Mouse (Mus musculus): ENCODE results near the gene Dgat2. TPM values are rescaled to one million over a fixed set of nuclear protein-coding genes. Genes with fewer than 3 reads are reported as not detected.

Dgat2 gene
- polyA plus RNA-seq, 1 experiment from 2014 or later = 9.7 TPM

- Histone ChIP-seq H3K27me3 (no peaks in the 10 kb centered on the region), H3K9ac (replicated peaks) (no peak overlapping the region), H3K4me3 (no peak overlapping the region), H3K36me3 (no peaks in the 10 kb centered on the region), H3K9me3 (no peaks in the 10 kb centered on the region), H3K4me2 (replicated peaks) (no peak overlapping the region), H3K27ac (replicated peaks) (no peak overlapping the region), H3K4me1 (no peaks in the 10 kb centered on the region)
- 79% methylated on average over 10 of the region's 10 CpGs for WGBS
- ATAC-seq (ENCODE audit: low FRiP score, low read depth) = no peak
Observed at GRCm38 (mm10) chr7:99214621-99215185, 32.2 kb upstream of the Dgat2 start.

DNA sequence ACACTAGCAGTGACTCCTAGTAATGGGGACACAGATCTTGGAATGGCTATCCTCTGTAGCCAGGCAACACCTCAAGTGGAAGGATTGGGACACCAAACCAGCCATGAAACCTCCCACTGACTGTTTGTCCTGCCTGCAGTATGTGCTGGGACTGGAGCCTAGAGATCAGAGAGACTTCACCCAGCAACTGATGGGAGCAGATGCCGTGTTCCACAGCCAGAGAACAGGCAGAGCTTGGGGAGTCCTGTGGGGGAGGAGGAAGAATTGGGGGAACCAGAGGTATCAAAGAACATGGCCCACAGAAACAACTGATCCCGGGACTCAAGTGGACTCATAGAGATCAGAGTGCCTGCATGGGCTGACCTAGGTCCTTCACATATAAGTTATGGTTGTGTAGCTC, 31.2 kb upstream of the Dgat2 start:
- Histone ChIP-seq H3K27ac (replicated peaks) (no peak overlapping the region), H3K27me3 (no peaks in the 10 kb centered on the region), H3K9me3 (no peaks in the 10 kb centered on the region), H3K4me3 (no peak overlapping the region), H3K4me1 (no peaks in the 10 kb centered on the region), H3K4me2 (replicated peaks) (no peak overlapping the region), H3K9ac (replicated peaks) (no peak overlapping the region), H3K36me3 (no peaks in the 10 kb centered on the region)
- no peak for ATAC-seq (ENCODE audit: low FRiP score, low read depth)
- 80% methylated on average over 2 of the region's 2 CpGs for WGBS

- H3K9me3 ChIP-seq = no peaks in the 10 kb centered on the region
- H3K27ac ChIP-seq (replicated peaks) = no peak overlapping the region
- no peak for ATAC-seq (ENCODE audit: low FRiP score, low read depth)
- 90% methylated on average over 1 of the region's 1 CpGs for WGBS
- H3K4me1 ChIP-seq = no peaks in the 10 kb centered on the region
- no peak overlapping the region for H3K9ac ChIP-seq (replicated peaks)
- H3K27me3 ChIP-seq = no peaks in the 10 kb centered on the region
- no peak overlapping the region for H3K4me2 ChIP-seq (replicated peaks)
- H3K36me3 ChIP-seq = no peaks in the 10 kb centered on the region
- H3K4me3 ChIP-seq = no peak overlapping the region
Observed at GRCm38 (mm10) chr7:99213056-99213455, 30.5 kb upstream of the Dgat2 start.

GRCm38 (mm10) chr7:99208704-99209103, 26.2 kb upstream of the Dgat2 start:
- no peaks in the 10 kb centered on the region for H3K27me3 ChIP-seq
- H3K36me3 ChIP-seq = no peaks in the 10 kb centered on the region
- no peak for ATAC-seq (ENCODE audit: low FRiP score, low read depth)
- no peak overlapping the region for H3K9ac ChIP-seq (replicated peaks)
- 90% methylated on average over 4 of the region's 4 CpGs for WGBS
- H3K4me2 ChIP-seq (replicated peaks) = no peak overlapping the region
- no peaks in the 10 kb centered on the region for H3K4me1 ChIP-seq
- no peak overlapping the region for H3K27ac ChIP-seq (replicated peaks)
- H3K9me3 ChIP-seq = no peaks in the 10 kb centered on the region
- no peak overlapping the region for H3K4me3 ChIP-seq

- no peak for ATAC-seq (ENCODE audit: low FRiP score, low read depth)
- H3K4me2 ChIP-seq (replicated peaks) = no peak overlapping the region
- 86% methylated on average over 7 of the region's 7 CpGs for WGBS
- no peak overlapping the region for H3K27ac ChIP-seq (replicated peaks)
- no peaks in the 10 kb centered on the region for H3K27me3 ChIP-seq
- H3K4me1 ChIP-seq = no peaks in the 10 kb centered on the region
- no peaks in the 10 kb centered on the region for H3K9me3 ChIP-seq
- H3K36me3 ChIP-seq = no peaks in the 10 kb centered on the region
- no peak overlapping the region for H3K4me3 ChIP-seq
- H3K9ac ChIP-seq (replicated peaks) = no peak overlapping the region
Observed at GRCm38 (mm10) chr7:99206364-99206763, 23.8 kb upstream of the Dgat2 start.

DNA sequence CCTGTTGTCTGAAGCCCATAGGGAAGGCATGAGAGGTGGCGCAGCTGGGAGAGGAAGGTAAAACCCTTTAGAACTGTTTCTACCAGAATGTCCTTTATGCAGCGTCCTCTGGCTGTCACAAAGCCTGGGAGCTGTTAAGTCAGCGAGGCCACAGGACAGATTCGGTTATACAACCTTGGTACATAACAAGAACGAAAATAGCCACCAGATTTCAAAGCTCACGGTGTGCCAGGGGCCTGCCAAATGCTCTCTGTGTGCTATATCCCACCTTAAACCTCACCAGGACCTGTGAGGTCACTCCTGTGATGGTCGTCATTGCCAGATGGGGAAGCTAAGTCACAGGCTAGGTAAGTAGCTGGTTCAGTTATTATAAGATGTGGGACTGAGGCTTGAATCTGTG, 19.6 kb upstream of the Dgat2 start:
- Histone ChIP-seq H3K4me2 (replicated peaks) (no peak overlapping the region), H3K4me3 (no peak overlapping the region), H3K27me3 (no peaks in the 10 kb centered on the region), H3K9me3 (no peaks in the 10 kb centered on the region), H3K4me1 (no peaks in the 10 kb centered on the region), H3K9ac (replicated peaks) (no peak overlapping the region), H3K27ac (replicated peaks) (no peak overlapping the region), H3K36me3 (no peaks in the 10 kb centered on the region)
- no peak for ATAC-seq (ENCODE audit: low FRiP score, low read depth)
- WGBS = 83% methylated on average over 7 of the region's 7 CpGs

- Histone ChIP-seq H3K9me3 (no peaks in the 10 kb centered on the region), H3K27me3 (no peaks in the 10 kb centered on the region), H3K4me3 (no peak overlapping the region), H3K4me1 (no peaks in the 10 kb centered on the region), H3K36me3 (no peaks in the 10 kb centered on the region), H3K9ac (replicated peaks) (no peak overlapping the region), H3K27ac (replicated peaks) (no peak overlapping the region), H3K4me2 (replicated peaks) (no peak overlapping the region)
- WGBS = 43% methylated on average over 3 of the region's 4 CpGs
- no peak for ATAC-seq (ENCODE audit: low FRiP score, low read depth)
Observed at GRCm38 (mm10) chr7:99200290-99200689, 17.8 kb upstream of the Dgat2 start.

DNA sequence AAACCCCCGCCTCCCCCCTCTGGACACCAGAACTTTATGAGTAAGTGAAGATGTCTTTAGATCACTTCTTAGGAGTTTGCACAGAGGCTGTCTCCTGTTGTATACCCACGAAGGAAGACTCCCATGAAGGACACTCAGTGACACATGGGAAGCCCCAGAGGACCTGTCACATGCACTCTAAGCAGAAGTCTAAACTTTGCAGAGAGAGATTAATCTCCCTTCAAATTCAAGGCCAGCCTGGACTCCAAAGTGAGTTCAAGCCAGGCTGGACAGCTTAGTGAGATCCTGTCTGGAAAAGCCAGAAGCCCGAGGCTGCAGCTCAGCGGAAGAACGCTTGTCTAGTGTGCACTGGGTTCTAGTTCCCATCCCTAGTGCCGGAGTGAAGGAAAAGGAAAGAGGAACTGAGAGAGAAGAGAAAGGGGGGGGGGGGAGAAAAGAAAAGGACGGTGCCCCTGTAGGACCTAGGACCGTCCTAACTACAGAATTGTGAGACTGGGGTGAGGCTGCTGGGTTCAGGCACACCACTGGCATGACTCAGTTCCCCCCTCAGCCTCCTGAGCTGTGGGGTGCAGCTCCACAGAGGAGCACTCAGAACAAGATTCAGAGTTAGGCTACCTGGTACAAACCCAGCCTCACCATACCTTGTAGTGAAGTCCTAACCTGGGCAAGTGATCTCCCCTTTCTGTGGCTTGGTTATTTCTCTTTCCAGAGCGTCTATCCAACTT, 17.1 kb upstream of the Dgat2 start:
- 84% methylated on average over 8 of the region's 9 CpGs for WGBS

DNA sequence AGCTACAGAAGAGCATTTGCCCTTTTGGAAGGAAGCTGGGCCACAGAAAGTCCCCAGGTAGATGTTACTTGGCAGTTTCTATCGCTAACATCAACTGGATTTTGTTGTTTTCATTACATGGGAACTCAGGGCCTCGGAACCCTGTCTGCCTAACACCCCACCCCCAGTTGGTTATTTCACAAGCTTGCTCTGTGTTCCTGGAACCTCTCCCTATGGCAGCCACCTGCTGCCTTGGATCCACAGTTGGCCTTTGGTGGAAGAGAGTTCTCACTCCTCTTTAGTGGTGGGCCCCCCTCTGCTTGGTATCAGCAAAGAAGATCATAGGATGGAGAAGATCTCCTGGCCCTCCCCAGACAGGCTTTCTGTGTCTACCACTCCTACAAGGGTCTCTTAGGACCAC, 16.3 kb upstream of the Dgat2 start:
- Histone ChIP-seq H3K27me3 (no peaks in the 10 kb centered on the region), H3K4me2 (replicated peaks) (no peak overlapping the region), H3K9ac (replicated peaks) (no peak overlapping the region), H3K36me3 (no peaks in the 10 kb centered on the region), H3K4me1 (no peaks in the 10 kb centered on the region), H3K27ac (replicated peaks) (no peak overlapping the region), H3K9me3 (no peaks in the 10 kb centered on the region), H3K4me3 (no peak overlapping the region)
- ATAC-seq (ENCODE audit: low FRiP score, low read depth) = no peak
- 94% methylated on average over 2 of the region's 2 CpGs for WGBS

More for the DNA sequence above, 17.1 kb upstream of the Dgat2 start:
- Histone ChIP-seq H3K4me3 (no peak overlapping the region), H3K27ac (replicated peaks) (no peak overlapping the region), H3K9ac (replicated peaks) (no peak overlapping the region), H3K27me3 (no peaks in the 10 kb centered on the region), H3K36me3 (no peaks in the 10 kb centered on the region), H3K9me3 (no peaks in the 10 kb centered on the region), H3K4me2 (replicated peaks) (no peak overlapping the region), H3K4me1 (no peaks in the 10 kb centered on the region)
- no peak for ATAC-seq (ENCODE audit: low FRiP score, low read depth)

DNA sequence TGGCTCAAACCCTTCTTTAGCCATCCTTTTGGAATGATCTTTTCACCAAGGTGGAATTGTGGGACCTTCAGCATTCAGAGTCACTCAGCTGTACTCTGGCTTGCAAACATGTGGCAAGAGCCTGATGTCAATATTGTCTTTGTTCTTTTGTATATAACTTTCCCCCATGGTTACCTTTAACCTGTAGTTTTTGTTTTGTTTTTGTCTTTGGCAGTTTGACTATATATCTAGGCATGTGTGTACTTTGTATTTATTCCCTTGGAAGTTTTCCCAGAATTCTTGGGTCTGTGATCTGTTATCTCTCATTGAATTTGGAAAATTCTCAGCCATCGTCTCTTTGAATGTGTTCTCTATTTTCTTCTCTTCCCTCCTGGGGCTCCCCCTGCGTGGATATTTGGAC, 12.0 kb upstream of the Dgat2 start:
- Histone ChIP-seq H3K4me2 (replicated peaks) (no peak overlapping the region), H3K9me3 (no peaks in the 10 kb centered on the region), H3K9ac (replicated peaks) (no peak overlapping the region), H3K27ac (replicated peaks) (no peak overlapping the region), H3K4me3 (no peak overlapping the region), H3K27me3 (no peaks in the 10 kb centered on the region), H3K4me1 (no peaks in the 10 kb centered on the region), H3K36me3 (no peaks in the 10 kb centered on the region)
- ATAC-seq (ENCODE audit: low FRiP score, low read depth) = no peak
- 58% methylated on average over 2 of the region's 2 CpGs for WGBS

DNA sequence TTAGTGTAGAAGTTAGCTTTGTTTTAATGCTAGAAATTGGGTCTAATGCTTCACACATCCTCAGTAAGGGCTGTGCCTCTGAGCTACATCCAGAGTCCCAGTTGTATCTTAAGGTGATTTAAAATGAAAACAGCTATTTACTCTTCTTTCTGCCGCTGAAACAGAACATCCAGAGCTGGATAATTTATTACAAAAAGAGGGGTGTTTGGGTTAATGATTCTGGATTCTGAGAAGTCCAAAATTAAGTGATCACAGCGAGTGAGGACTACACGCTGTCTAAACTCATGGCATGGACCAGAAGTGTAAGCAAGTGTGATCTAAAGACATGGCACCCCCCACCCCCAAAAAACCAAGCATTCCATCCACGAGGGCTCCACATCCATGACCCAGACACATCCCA, 11.4 kb upstream of the Dgat2 start:
- no peak for ATAC-seq (ENCODE audit: low FRiP score, low read depth)
- Histone ChIP-seq H3K27me3 (no peaks in the 10 kb centered on the region), H3K4me2 (replicated peaks) (no peak overlapping the region), H3K9ac (replicated peaks) (no peak overlapping the region), H3K36me3 (no peaks in the 10 kb centered on the region), H3K4me3 (no peak overlapping the region), H3K9me3 (no peaks in the 10 kb centered on the region), H3K27ac (replicated peaks) (no peak overlapping the region), H3K4me1 (no peaks in the 10 kb centered on the region)
- WGBS = 83% methylated on average over 4 of the region's 4 CpGs

GRCm38 (mm10) chr7:99191411-99191810, 8.9 kb upstream of the Dgat2 start:
- Histone ChIP-seq H3K36me3 (no peaks in the 10 kb centered on the region), H3K27ac (replicated peaks) (no peak overlapping the region), H3K27me3 (no peaks in the 10 kb centered on the region), H3K4me1 (no peaks in the 10 kb centered on the region), H3K9ac (replicated peaks) (no peak overlapping the region), H3K4me3 (no peak overlapping the region), H3K4me2 (replicated peaks) (no peak overlapping the region), H3K9me3 (no peaks in the 10 kb centered on the region)
- ATAC-seq (ENCODE audit: low FRiP score, low read depth) = no peak

DNA sequence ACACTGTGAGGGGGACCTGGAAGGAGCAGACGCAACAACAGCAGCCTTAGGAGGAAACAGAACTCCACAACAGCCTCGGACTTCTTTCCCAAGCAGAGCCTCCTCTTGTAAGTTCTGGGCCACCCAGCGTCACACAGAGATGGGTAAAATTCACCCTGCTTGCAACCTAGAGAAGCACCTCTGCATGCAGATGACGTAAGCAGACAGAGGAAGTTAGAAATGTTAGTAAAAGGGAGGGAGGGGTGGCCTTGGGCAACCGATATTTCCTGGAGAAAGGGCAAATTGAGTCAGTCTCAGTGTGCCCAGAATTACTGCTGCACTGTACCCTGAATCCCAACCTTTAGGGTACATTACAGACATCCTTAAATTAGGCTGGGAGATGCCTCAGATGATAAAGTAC, 7.4 kb upstream of the Dgat2 start:
- Histone ChIP-seq H3K36me3 (no peaks in the 10 kb centered on the region), H3K4me3 (no peak overlapping the region), H3K27ac (replicated peaks) (no peak overlapping the region), H3K4me2 (replicated peaks) (no peak overlapping the region), H3K9ac (replicated peaks) (no peak overlapping the region), H3K27me3 (no peaks in the 10 kb centered on the region), H3K9me3 (no peaks in the 10 kb centered on the region), H3K4me1 (no peaks in the 10 kb centered on the region)
- no peak for ATAC-seq (ENCODE audit: low FRiP score, low read depth)
- WGBS = 84% methylated on average over 5 of the region's 5 CpGs

All from midbrain, embryonic 12.5 days (tissue).